Mouse (Mus musculus): ENCODE measurements around the gene Wdr17. TPM values are rescaled to one million over a fixed set of nuclear protein-coding genes. Genes with fewer than 3 reads are reported as not detected.

Wdr17 gene
- total and polyA plus RNA-seq, 3 experiments = 0.13 to 0.83 (median 0.64) TPM

GRCm38 (mm10) chr8:54660675-54661074, 226.3 kb downstream of the Wdr17 start:
- no peak overlapping the region for H3K4me3 ChIP-seq (replicated peaks in 1 of 3; ENCODE audit: low read depth in 2 of 3, low read length in 2 of 3, poor library complexity in 1 of 3)
- in situ Hi-C loops (cut with MboI; ENCODE audit: low pct_ligation_motif_present, low pct_unique_long_range_greater_than_20kb, low sequenced_read_pairs) (loop anchor here (10.0 kb wide), 1 partner anchor 156 kb away; no protein-coding TSS in a partner anchor), dilution Hi-C loops (cut with MboI; ENCODE audit: extremely low pct_ligation_motif_present, extremely low pct_unique_long_range_greater_than_20kb, low sequenced_read_pairs) (no loop called here)
- H3K36me3 ChIP-seq (replicated peaks in 1 of 2; ENCODE audit: control insufficient read depth in 1 of 2, insufficient read depth in 1 of 2, low read length in 1 of 2) = no peaks in the 10 kb centered on the region
- H3K9ac ChIP-seq (ENCODE audit: insufficient read depth, low read depth) = no peak overlapping the region
- H3K27ac ChIP-seq (ENCODE audit: insufficient read depth, low read depth) = no peak overlapping the region
- TF ChIP-seq ZNF384 (IDR thresholded peaks at IDR 0.05; ENCODE audit: low read depth, low read length) (no peak), PAX5 (IDR thresholded peaks at IDR 0.05; ENCODE audit: low read length) (no peak), HCFC1 (IDR thresholded peaks at IDR 0.05; ENCODE audit: low read depth, low read length) (no peak), POLR2A (IDR thresholded peaks at IDR 0.05; ENCODE audit: low read depth, low read length) (no peak), POLR2AphosphoS2 (IDR thresholded peaks at IDR 0.05; ENCODE audit: low read depth, low read length) (no peak), ZC3H11A (IDR thresholded peaks at IDR 0.05; ENCODE audit: low read depth, low read length) (peak; percentile 49), ZKSCAN1 (IDR thresholded peaks at IDR 0.05; ENCODE audit: borderline replicate concordance, low read depth, low read length) (no peak), USF2 (conservative IDR thresholded peaks at IDR 0.05; ENCODE audit: low read depth, low read length) (no peak), ZMIZ1 (IDR thresholded peaks at IDR 0.05; ENCODE audit: low read depth, low read length) (no peak), ETS1 (conservative IDR thresholded peaks at IDR 0.05; ENCODE audit: low read depth, low read length) (no peak), UBTF (IDR thresholded peaks at IDR 0.05; ENCODE audit: low read depth, low read length) (no peak), RAD21 (IDR thresholded peaks at IDR 0.05; ENCODE audit: low read depth, low read length) (peak; percentile 84), TBP (conservative IDR thresholded peaks at IDR 0.05; ENCODE audit: low read depth, low read length) (no peak), TCF12 (IDR thresholded peaks at IDR 0.05; ENCODE audit: low read depth, low read length) (no peak), CHD1 (IDR thresholded peaks at IDR 0.05; ENCODE audit: low read depth, low read length) (no peak), E2F4 (IDR thresholded peaks at IDR 0.05; ENCODE audit: insufficient replicate concordance, low read depth, low read length) (no peak), JUN (IDR thresholded peaks at IDR 0.05; ENCODE audit: insufficient read depth, low read depth, low read length) (no peak), KAT2A (IDR thresholded peaks at IDR 0.05; ENCODE audit: insufficient replicate concordance, low read length) (no peak), JUND (conservative IDR thresholded peaks at IDR 0.05; ENCODE audit: low read depth, low read length) (no peak), GABPA (IDR thresholded peaks at IDR 0.05; ENCODE audit: insufficient replicate concordance, low read depth, low read length) (no peak), IRF4 (IDR thresholded peaks at IDR 0.05; ENCODE audit: low read depth, low read length) (peak; percentile 20; the same call in 1 of the 2 replicates), RCOR1 (conservative IDR thresholded peaks at IDR 0.05; ENCODE audit: low read depth, low read length) (no peak), CHD2 (IDR thresholded peaks at IDR 0.05; ENCODE audit: low read length) (no peak), MAX (IDR thresholded peaks at IDR 0.05; ENCODE audit: low read length) (no peak), USF1 (IDR thresholded peaks at IDR 0.05; ENCODE audit: low read depth, low read length) (no peak), NELFE (IDR thresholded peaks at IDR 0.05; ENCODE audit: low read depth, low read length) (no peak), CTCF (conservative IDR thresholded peaks at IDR 0.05 in 1 of 2, IDR thresholded peaks at IDR 0.05 in 1 of 2; ENCODE audit: low read depth in 2 of 2, low read length in 2 of 2) (peak; percentile 10 to 86; a peak in 2 of 4 replicates), EP300 (IDR thresholded peaks at IDR 0.05; ENCODE audit: low read length) (no peak), SMC3 (IDR thresholded peaks at IDR 0.05; ENCODE audit: low read depth, low read length) (peak; percentile 89), MAZ (IDR thresholded peaks at IDR 0.05; ENCODE audit: low read depth, low read length) (no peak), NRF1 (IDR thresholded peaks at IDR 0.05; ENCODE audit: low read depth, low read length) (no peak), BHLHE40 (IDR thresholded peaks at IDR 0.05; ENCODE audit: low read depth, low read length) (no peak), SIN3A (IDR thresholded peaks at IDR 0.05; ENCODE audit: low read length) (no peak), MEF2A (IDR thresholded peaks at IDR 0.05; ENCODE audit: borderline replicate concordance, low read depth, low read length) (no peak), MYC (IDR thresholded peaks at IDR 0.05; ENCODE audit: low read depth, low read length) (no peak), MAFK (IDR thresholded peaks at IDR 0.05; ENCODE audit: insufficient replicate concordance, low read length) (no peak), MXI1 (IDR thresholded peaks at IDR 0.05; ENCODE audit: low read depth, low read length) (no peak), ELF1 (IDR thresholded peaks at IDR 0.05; ENCODE audit: low read depth, low read length) (no peak)
- peak; percentile 59 for DNase-seq (ENCODE audit: extremely low read depth)
- no peaks in the 10 kb centered on the region for H3K27me3 ChIP-seq (replicated peaks)
- no peaks in the 10 kb centered on the region for H3K9me3 ChIP-seq (replicated peaks; ENCODE audit: low read length)
- H3K79me2 ChIP-seq (replicated peaks; ENCODE audit: control insufficient read depth, extremely low read depth, insufficient read depth, poor library complexity, severe bottlenecking) = no peaks in the 10 kb centered on the region
- H3K4me1 ChIP-seq (ENCODE audit: control insufficient read depth in 1 of 2, insufficient read depth in 2 of 2) = no peaks in the 10 kb centered on the region
- H3K4me2 ChIP-seq (ENCODE audit: insufficient read depth, low read depth, poor library complexity, severe bottlenecking) = no peak overlapping the region

Data from CH12.LX (cell line).